Mouse (Mus musculus): ENCODE measurements around the gene Pik3r1. TPM values are rescaled to one million over a fixed set of nuclear protein-coding genes. Genes with fewer than 3 reads are reported as not detected.

Gene Pik3r1
- polyA plus RNA-seq, 1 experiment from 2014 or later = 14.8 TPM

DNA sequence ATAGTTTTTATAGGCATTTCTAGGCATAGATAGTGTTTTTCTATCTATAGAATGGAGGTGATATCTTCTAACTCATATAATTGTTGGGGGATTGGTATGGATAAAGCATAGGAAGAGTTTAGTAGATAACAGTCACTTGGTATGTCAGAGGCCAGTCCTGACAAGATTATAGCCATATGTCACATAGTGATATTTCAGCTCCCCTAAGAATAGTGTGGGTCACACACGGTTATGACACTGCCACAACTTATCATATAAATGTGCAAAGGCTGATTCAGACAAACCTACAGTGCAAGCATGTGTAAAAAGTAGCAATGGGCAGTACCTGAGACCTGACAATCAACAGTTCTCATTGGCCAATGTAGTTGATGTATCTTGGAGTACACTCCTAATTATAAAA is 89.0 kb downstream of the Pik3r1 start:
- Histone ChIP-seq H3K4me3 (no peak overlapping the region), H3K9me3 (replicated peaks) (no peaks in the 10 kb centered on the region), H3K27me3 (ENCODE audit: low read depth, poor library complexity, severe bottlenecking) (no peaks in the 10 kb centered on the region), H3K27ac (replicated peaks) (no peak overlapping the region), H3K36me3 (peaks cover 12% of the 10 kb centered on the region), H3K4me1 (no peaks in the 10 kb centered on the region)
- no peak for DNase-seq (ENCODE audit: low spot score)
- whole genome bisulfite sequencing = 87% methylated on average over 1 of the region's 1 CpGs

DNA sequence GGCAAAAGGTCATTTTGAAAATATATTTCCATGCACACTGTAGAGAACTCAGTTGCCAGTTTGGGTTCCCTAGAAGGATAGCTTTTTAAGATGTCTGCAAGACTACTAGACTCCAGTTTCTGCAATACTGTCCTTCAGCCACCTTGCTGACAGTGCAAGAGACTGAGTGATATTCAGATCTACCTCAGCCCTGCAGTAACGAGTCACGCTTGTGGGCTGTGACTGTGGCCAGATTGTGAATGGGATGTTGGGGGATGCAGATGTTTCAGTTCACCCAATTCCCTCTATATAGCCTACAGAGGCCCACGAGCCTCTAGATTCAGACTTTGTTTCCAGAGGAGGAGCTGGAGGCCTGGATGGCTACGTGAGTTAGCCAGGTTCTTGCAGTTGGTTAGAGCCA is 90.0 kb downstream of the Pik3r1 start:
- no peak overlapping the region for H3K4me3 ChIP-seq
- no peak for DNase-seq (ENCODE audit: low spot score)
- no peak overlapping the region for H3K27ac ChIP-seq (replicated peaks)
- no peaks in the 10 kb centered on the region for H3K4me1 ChIP-seq
- H3K9me3 ChIP-seq (replicated peaks) = no peaks in the 10 kb centered on the region
- WGBS = 89% methylated on average over 4 of the region's 4 CpGs
- H3K36me3 ChIP-seq = peaks cover 7% of the 10 kb centered on the region; the same call in 1 of the 2 replicates
- no peaks in the 10 kb centered on the region for H3K27me3 ChIP-seq (ENCODE audit: low read depth, poor library complexity, severe bottlenecking)

DNA sequence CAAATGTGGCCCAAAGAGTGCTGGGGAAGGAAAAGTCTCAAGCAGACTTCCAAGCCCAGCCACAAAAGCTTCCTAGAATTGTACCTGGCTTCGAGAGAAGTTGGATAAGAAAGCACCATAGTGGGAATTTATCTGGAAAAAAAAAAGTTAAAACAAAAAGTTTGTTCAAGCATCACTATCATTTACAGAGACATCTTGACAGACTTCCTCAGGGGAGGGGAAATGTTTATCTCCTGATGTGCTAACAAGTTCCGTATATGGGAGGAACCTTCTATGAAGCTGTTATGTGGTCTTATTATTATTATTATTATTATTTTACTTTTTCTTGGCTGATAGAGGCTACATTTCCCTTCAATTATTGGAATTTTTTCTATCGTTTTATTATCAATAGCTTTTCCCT is 94.1 kb downstream of the Pik3r1 start:
- WGBS = 83% methylated on average over 3 of the region's 3 CpGs
- no peaks in the 10 kb centered on the region for H3K36me3 ChIP-seq
- H3K4me3 ChIP-seq = no peak overlapping the region
- H3K27ac ChIP-seq (replicated peaks) = no peak overlapping the region
- no peaks in the 10 kb centered on the region for H3K27me3 ChIP-seq (ENCODE audit: low read depth, poor library complexity, severe bottlenecking)
- H3K4me1 ChIP-seq = no peaks in the 10 kb centered on the region
- DNase-seq (ENCODE audit: low spot score) = no peak
- no peaks in the 10 kb centered on the region for H3K9me3 ChIP-seq (replicated peaks)

DNA sequence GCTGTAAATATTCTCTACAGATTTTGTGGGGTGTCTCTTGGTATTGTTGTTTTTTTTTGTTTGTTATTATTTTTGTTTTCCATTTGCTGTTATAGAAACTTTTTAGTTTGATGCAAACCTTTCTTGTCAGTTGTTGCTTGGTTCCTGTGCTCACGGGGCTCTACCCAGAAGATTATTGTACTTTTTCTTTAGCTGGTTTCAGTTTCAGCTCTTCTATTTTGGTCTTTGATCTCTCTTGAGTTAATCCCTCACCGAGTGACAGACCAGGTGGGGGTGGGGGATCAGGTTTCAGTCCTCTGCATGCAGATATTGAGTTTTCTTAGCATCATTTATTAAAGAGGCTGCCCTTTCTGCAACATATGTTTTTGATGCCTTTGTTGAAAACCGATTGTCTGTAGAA is 99.2 kb downstream of the Pik3r1 start:
- Histone ChIP-seq H3K4me1 (no peaks in the 10 kb centered on the region), H3K4me3 (no peak overlapping the region), H3K36me3 (no peaks in the 10 kb centered on the region), H3K27ac (replicated peaks) (no peak overlapping the region), H3K9me3 (replicated peaks) (peaks cover 9% of the 10 kb centered on the region; the same call in 1 of the 2 replicates), H3K27me3 (ENCODE audit: low read depth, poor library complexity, severe bottlenecking) (no peaks in the 10 kb centered on the region)
- no peak for DNase-seq (ENCODE audit: low spot score)
- WGBS = 39% methylated on average over 3 of the region's 3 CpGs

DNA sequence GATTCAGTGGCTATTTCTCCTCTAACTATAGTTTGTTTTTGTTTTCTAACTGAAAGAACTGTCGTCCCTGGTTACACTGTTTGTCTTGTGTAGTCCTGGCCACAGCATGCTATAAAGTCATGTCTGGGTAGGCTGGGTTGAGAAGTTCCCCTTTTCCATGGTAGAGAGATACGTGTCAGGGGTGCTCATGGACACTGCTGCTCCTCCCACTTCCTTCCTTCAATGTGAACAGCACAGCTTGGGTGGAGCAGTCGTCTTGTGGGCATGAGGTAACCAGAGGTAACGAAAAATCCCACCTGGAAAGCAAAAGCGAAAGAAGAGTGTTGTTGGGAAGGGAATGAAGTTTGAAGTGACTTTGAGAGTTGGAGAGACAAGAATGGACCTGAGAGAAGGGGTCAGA is 104.0 kb downstream of the Pik3r1 start:
- no peak for DNase-seq (ENCODE audit: low spot score)
- 79% methylated on average over 5 of the region's 5 CpGs for WGBS
- H3K27ac ChIP-seq (replicated peaks) = no peak overlapping the region

DNA sequence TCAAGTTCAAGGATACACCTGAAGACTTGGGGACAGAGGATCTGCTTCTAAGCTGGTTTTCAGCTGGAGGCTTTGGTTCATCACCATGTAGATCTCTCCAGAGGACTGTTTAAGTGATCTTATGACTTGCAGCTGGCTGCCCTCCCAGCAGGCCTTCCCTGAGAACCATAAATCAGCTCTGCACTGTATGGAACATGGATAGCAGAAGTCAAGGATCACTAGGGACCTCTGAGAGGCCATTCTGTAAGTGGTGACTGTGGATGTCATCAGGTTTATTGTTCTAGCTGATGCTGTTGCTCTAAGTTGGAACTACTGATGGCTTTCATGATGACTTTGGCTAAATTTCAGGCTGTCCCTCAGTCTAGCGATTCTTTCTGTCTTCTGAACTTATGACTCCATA is 105.1 kb downstream of the Pik3r1 start:
- no peaks in the 10 kb centered on the region for H3K27me3 ChIP-seq (ENCODE audit: low read depth, poor library complexity, severe bottlenecking)
- WGBS = 86% methylated on average over 1 of the region's 1 CpGs
- no peaks in the 10 kb centered on the region for H3K36me3 ChIP-seq
- peaks cover 5% of the 10 kb centered on the region; the same call in 1 of the 2 replicates for H3K9me3 ChIP-seq (replicated peaks)
- DNase-seq (ENCODE audit: low spot score) = no peak
- 0 out of 2 replicates have a peak, but pooled peaks cover 2% of the 10 kb centered on the region for H3K4me1 ChIP-seq
- no peak overlapping the region for H3K27ac ChIP-seq (replicated peaks)
- H3K4me3 ChIP-seq = no peak overlapping the region

More for the DNA sequence above, 104.0 kb downstream of the Pik3r1 start:
- peaks cover 9% of the 10 kb centered on the region; the same call in 1 of the 2 replicates for H3K9me3 ChIP-seq (replicated peaks)
- H3K4me1 ChIP-seq = 0 out of 2 replicates have a peak, but pooled peaks cover 2% of the 10 kb centered on the region
- no peak overlapping the region for H3K4me3 ChIP-seq
- H3K27me3 ChIP-seq (ENCODE audit: low read depth, poor library complexity, severe bottlenecking) = no peaks in the 10 kb centered on the region
- H3K36me3 ChIP-seq = no peaks in the 10 kb centered on the region

DNA sequence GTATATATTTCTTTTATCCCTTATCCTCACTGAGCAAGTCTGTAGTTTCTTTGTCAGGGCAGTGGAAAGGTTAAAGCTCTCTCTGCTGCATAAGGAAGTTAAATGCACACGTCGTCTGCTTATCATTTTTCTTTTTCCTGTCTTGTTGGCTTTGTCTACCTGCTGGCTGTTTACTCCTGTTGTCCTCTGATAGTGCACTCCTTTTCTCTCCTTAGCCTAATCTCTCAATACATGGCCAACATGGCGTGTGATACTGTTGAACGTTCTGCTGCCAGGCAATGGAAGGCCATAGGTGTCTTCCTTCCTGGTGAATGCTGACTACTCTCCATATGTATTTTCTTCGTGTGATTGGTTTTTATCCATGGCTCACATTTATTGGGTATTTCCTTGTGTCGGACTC is 106.5 kb downstream of the Pik3r1 start:
- Histone ChIP-seq H3K9me3 (replicated peaks) (no peaks in the 10 kb centered on the region), H3K4me3 (no peak overlapping the region), H3K4me1 (0 out of 2 replicates have a peak, but pooled peaks cover 2% of the 10 kb centered on the region), H3K36me3 (no peaks in the 10 kb centered on the region), H3K27ac (replicated peaks) (no peak overlapping the region), H3K27me3 (ENCODE audit: low read depth, poor library complexity, severe bottlenecking) (no peaks in the 10 kb centered on the region)
- no peak for DNase-seq (ENCODE audit: low spot score)
- WGBS = 92% methylated on average over 6 of the region's 6 CpGs

DNA sequence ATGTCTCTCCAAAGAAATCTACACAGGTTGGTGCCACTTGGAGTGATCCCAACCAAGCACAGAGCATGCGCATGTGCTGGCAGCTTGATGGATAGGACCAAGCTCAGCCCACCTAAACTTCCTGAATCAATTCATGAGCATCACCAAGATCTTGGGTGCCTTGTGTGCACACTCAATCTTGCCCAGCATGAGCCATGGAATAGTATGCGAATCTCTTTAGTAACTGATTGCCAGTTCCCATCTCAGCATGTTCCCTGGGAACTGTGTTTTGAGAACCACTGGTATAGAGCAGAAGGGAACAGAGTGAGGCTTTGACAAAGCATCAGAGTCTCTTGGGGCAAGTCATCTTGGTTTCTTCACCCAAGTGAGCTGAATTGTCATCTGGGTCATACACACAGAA is 107.8 kb downstream of the Pik3r1 start:
- WGBS = 96% methylated on average over 2 of the region's 2 CpGs
- H3K27ac ChIP-seq (replicated peaks) = no peak overlapping the region
- DNase-seq (ENCODE audit: low spot score) = no peak

DNA sequence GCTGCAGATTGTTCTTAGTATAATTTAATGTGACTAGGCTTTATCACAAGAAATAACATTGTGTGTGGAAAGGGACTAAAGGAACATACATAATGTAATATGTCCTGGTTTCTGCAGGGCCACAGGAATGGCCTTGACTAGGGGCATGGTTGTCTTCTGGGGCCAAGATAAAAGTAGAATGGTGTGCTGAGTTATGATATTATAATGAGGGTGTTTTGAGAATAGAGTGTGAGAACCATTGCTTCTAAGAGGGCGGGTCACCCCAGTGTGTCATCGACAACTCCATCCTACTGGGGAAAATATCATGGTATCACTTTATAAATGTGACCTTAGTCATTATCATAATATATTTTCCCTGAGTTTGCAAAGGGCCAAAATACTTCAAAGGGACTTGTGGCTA is 115.9 kb downstream of the Pik3r1 start:
- Histone ChIP-seq H3K4me1 (0 out of 2 replicates have a peak, but pooled peaks cover 3% of the 10 kb centered on the region), H3K27ac (replicated peaks) (no peak overlapping the region), H3K27me3 (ENCODE audit: low read depth, poor library complexity, severe bottlenecking) (no peaks in the 10 kb centered on the region), H3K4me3 (no peak overlapping the region), H3K9me3 (replicated peaks) (no peaks in the 10 kb centered on the region), H3K36me3 (no peaks in the 10 kb centered on the region)
- WGBS = 90% methylated on average over 2 of the region's 2 CpGs
- DNase-seq (ENCODE audit: low spot score) = no peak

More for the DNA sequence above, 107.8 kb downstream of the Pik3r1 start:
- no peaks in the 10 kb centered on the region for H3K9me3 ChIP-seq (replicated peaks)
- no peak overlapping the region for H3K4me3 ChIP-seq
- no peaks in the 10 kb centered on the region for H3K27me3 ChIP-seq (ENCODE audit: low read depth, poor library complexity, severe bottlenecking)
- H3K36me3 ChIP-seq = no peaks in the 10 kb centered on the region
- 0 out of 2 replicates have a peak, but pooled peaks cover 2% of the 10 kb centered on the region for H3K4me1 ChIP-seq

DNA sequence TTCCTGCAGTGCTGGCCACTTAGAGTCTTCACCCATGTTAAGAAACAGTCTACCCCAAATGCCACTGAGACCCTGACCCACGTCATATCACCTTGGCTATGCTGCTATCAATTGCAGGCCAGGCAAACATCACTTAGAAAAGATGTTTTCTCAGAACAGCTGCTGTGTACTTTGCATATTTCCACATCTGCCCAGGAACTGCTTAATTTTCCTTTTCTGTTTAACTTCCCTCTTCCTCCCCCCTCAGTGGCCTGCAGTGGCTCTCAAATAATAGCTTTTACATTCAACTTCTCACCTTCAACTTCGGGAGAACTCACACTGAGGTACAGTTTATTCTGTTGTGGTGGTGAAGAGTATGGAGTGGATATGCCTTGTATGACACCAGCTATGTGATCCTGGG is 126.4 kb downstream of the Pik3r1 start:
- Histone ChIP-seq H3K4me3 (no peak overlapping the region), H3K27ac (replicated peaks) (no peak overlapping the region), H3K36me3 (no peaks in the 10 kb centered on the region), H3K9me3 (replicated peaks) (no peaks in the 10 kb centered on the region), H3K27me3 (ENCODE audit: low read depth, poor library complexity, severe bottlenecking) (no peaks in the 10 kb centered on the region), H3K4me1 (no peaks in the 10 kb centered on the region)
- WGBS = 85% methylated on average over 2 of the region's 2 CpGs
- DNase-seq (ENCODE audit: low spot score) = no peak

DNA sequence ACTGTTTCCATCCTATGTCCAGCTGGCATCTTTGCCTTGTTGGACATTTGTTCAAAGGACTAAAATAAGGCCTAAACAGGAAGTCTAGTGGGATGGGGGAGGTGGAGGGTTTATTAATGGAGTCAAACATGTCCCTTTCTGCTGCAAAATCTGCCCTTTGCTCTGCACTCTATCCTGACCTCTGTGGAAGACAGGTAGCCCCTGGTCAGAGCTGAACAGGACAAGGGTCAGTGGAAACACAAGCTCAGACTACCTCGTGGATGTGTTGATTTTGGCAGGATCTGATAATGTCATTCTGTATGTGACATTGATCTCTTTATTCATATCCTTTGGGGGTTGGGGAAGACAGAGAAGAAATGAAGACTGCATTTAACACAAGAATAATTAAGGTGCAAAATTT is 132.2 kb downstream of the Pik3r1 start:
- Histone ChIP-seq H3K36me3 (no peaks in the 10 kb centered on the region), H3K27me3 (ENCODE audit: low read depth, poor library complexity, severe bottlenecking) (no peaks in the 10 kb centered on the region), H3K4me3 (no peak overlapping the region), H3K4me1 (peaks cover 8% of the 10 kb centered on the region), H3K9me3 (replicated peaks) (no peaks in the 10 kb centered on the region), H3K27ac (replicated peaks) (no peak overlapping the region)
- DNase-seq (ENCODE audit: low spot score) = no peak
- 56% methylated on average over 1 of the region's 1 CpGs for WGBS

DNA sequence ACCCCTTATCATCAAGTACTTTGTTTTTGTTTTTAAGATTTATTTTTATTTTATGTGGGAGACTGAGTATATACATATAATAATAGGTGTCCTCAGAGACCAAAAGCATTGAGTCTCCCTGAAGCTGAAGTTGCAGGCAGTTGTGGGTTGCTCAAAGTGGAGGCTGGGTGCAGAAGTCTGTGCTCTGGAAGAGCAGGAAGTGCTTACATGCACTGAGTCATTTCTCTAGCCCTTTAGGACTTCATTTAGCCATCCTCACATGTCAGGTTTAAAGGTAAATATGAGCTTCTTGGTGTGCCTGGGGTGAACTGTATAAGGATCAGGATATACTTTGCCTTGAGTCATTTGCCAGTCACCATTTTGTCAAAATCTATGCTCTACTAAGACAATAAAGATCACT is 133.6 kb downstream of the Pik3r1 start:
- H3K9me3 ChIP-seq (replicated peaks) = no peaks in the 10 kb centered on the region
- peaks cover 8% of the 10 kb centered on the region for H3K4me1 ChIP-seq
- H3K27me3 ChIP-seq (ENCODE audit: low read depth, poor library complexity, severe bottlenecking) = no peaks in the 10 kb centered on the region
- H3K4me3 ChIP-seq = no peak overlapping the region
- no peak overlapping the region for H3K27ac ChIP-seq (replicated peaks)
- no peak for DNase-seq (ENCODE audit: low spot score)
- no peaks in the 10 kb centered on the region for H3K36me3 ChIP-seq

DNA sequence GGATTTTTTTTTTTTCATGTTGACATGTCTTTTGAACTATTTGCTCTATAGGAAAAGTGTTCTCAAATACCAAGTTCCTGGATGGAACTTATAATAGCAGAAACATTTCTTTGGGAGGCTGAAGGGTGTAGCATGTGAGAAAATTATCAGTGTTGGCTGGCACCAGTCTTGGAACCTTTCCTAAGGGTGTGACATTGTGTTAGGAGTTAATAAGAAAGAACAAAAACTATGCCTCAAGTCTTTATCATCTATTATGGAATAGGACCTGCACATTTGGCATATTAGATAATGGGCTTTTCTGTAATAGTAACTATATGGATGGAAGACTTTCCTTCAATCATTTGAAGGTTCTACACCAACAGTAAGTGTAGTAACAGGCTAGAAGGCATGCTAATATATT is 134.4 kb downstream of the Pik3r1 start:
- Histone ChIP-seq H3K4me3 (no peak overlapping the region), H3K4me1 (peaks cover 8% of the 10 kb centered on the region), H3K27ac (replicated peaks) (no peak overlapping the region), H3K27me3 (ENCODE audit: low read depth, poor library complexity, severe bottlenecking) (no peaks in the 10 kb centered on the region), H3K9me3 (replicated peaks) (no peaks in the 10 kb centered on the region), H3K36me3 (no peaks in the 10 kb centered on the region)
- no peak for DNase-seq (ENCODE audit: low spot score)

DNA sequence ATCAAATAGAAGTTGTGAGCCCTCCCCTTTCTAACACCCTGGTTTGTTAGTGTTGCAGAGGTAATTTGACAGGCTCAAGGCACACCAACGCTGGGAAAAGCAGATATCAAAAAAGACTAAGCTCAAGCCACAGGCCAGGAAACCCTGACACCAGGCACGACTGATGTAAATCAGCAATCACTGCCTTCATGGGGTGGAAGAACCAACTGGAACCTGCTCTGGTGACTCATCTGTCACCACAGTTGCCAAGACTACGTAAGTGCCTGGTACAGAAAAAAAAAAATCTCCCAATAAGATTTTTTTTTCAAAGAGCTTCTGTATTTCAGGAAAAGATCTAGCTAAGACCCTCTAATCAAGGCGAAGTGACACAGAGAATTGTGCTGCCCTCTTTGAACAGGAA is 135.2 kb downstream of the Pik3r1 start:
- no peaks in the 10 kb centered on the region for H3K27me3 ChIP-seq (ENCODE audit: low read depth, poor library complexity, severe bottlenecking)
- H3K9me3 ChIP-seq (replicated peaks) = no peaks in the 10 kb centered on the region
- no peak overlapping the region for H3K27ac ChIP-seq (replicated peaks)
- peaks cover 8% of the 10 kb centered on the region for H3K4me1 ChIP-seq
- no peaks in the 10 kb centered on the region for H3K36me3 ChIP-seq
- H3K4me3 ChIP-seq = no peak overlapping the region
- DNase-seq (ENCODE audit: low spot score) = no peak
- WGBS = 82% methylated on average over 4 of the region's 4 CpGs
